ENCODE assay signal across 19 mouse cellular contexts in the genomic region with DNA sequence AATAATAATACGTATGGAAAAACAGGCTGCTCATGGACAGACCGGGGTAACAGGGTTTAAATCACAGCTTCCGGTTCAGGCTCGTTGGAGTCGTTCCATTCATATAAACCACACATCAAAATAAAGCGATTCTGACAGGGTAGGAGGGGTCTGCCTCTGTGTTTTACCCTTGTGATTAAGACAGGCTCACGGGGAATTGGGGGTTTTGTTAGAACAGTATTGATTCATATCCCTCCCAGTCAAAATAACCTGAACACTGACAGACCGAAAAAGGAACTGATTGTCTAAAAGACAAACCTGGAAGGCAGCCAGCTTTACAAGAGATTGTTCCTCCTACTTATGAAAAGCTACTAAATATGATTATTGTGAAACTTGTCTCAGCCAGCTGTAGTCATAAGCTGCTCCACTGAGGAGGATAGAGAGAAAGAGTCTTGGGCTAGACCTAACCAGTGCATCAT.
DNase-seq lines count a peak whose midpoint lies in the region; ATAC-seq and TF ChIP-seq lines count a peak whose summit lies in the region.
"Had no signal": no experiment of that assay in that cellular context is flagged by ENCODE, and none has a peak within 500 bp of the region (broad histone marks: within the 10 kb centered on the region; RNA-seq: fewer than 3 reads in every experiment).

No protein-coding gene starts in this region.

- no peaks in the 10 kb centered on the region for H3K27me3 ChIP-seq in forebrain, postnatal 0 days (ENCODE audit: insufficient read depth, low read length)
- H3K27me3 ChIP-seq in forebrain, embryonic 10.5 days (ENCODE audit: poor library complexity, severe bottlenecking): peaks cover 7% of the 10 kb centered on the region
- H3K27me3 ChIP-seq in lung, embryonic 16.5 days (ENCODE audit: control insufficient read depth, insufficient read depth, low read depth, low read length): no peaks in the 10 kb centered on the region
- peaks cover 7% of the 10 kb centered on the region; the same call in 1 of the 2 replicates for H3K27me3 ChIP-seq in embryonic facial prominence, embryonic 14.5 days (replicated peaks; ENCODE audit: control insufficient read depth, insufficient read depth, low read length)
- H3K27me3 ChIP-seq in splenic B cell, adult 2 months (ENCODE audit: control insufficient read depth, insufficient read depth, low read length, poor library complexity, severe bottlenecking): no peaks in the 10 kb centered on the region
- H3K27me3 ChIP-seq: neural tube, embryonic 12.5 days had no signal

- H3K9ac ChIP-seq in forebrain, postnatal 0 days: no peak overlapping the region
- no peak overlapping the region for H3K9ac ChIP-seq in lung, embryonic 16.5 days (ENCODE audit: low read length)
- no peak overlapping the region for H3K9ac ChIP-seq in embryonic facial prominence, embryonic 14.5 days (ENCODE audit: low read depth, low read length)
- H3K9ac ChIP-seq: embryonic facial prominence, embryonic 13.5 days; forebrain, embryonic 12.5 days; hindbrain, embryonic 13.5 days; neural tube, embryonic 12.5 days had no signal

- no peak overlapping the region for H3K4me2 ChIP-seq in forebrain, postnatal 0 days (ENCODE audit: low read depth)
- peak overlapping the region; percentile 32; the same call in 1 of the 2 replicates for H3K4me2 ChIP-seq in lung, embryonic 16.5 days (ENCODE audit: low read depth, low read length)
- H3K4me2 ChIP-seq in embryonic facial prominence, embryonic 14.5 days (ENCODE audit: low read depth, low read length): no peak overlapping the region
- H3K4me2 ChIP-seq: embryonic facial prominence, embryonic 13.5 days; forebrain, embryonic 12.5 days; hindbrain, embryonic 13.5 days; neural tube, embryonic 12.5 days had no signal

- peak; percentile 64; the same call in 1 of the 2 replicates for ATAC-seq in forebrain, postnatal 0 days
- peak; percentile 57; the same call in 1 of the 2 replicates for ATAC-seq in lung, embryonic 16.5 days (ENCODE audit: low read depth)
- peak; percentile 71 for ATAC-seq in embryonic facial prominence, embryonic 14.5 days (ENCODE audit: low read depth)
- ATAC-seq: intestine, postnatal 0 days had no signal

- no peak overlapping the region for H3K4me3 ChIP-seq in forebrain, postnatal 0 days (ENCODE audit: low read depth, low read length)
- no peak overlapping the region for H3K4me3 ChIP-seq in forebrain, embryonic 10.5 days
- no peak overlapping the region for H3K4me3 ChIP-seq in lung, embryonic 16.5 days (ENCODE audit: low read length)
- H3K4me3 ChIP-seq in embryonic facial prominence, embryonic 14.5 days (ENCODE audit: low read depth, low read length): no peak overlapping the region
- H3K4me3 ChIP-seq: embryonic facial prominence, embryonic 13.5 days; forebrain, embryonic 12.5 days; hindbrain, embryonic 13.5 days; megakaryocyte, embryonic 14.5 days; neural tube, embryonic 12.5 days had no signal

- H3K36me3 ChIP-seq in forebrain, postnatal 0 days (ENCODE audit: insufficient read depth): no peaks in the 10 kb centered on the region
- H3K36me3 ChIP-seq in forebrain, embryonic 10.5 days (replicated peaks): no peaks in the 10 kb centered on the region
- H3K36me3 ChIP-seq in lung, embryonic 16.5 days (ENCODE audit: control insufficient read depth, insufficient read depth, low read length): no peaks in the 10 kb centered on the region
- H3K36me3 ChIP-seq in embryonic facial prominence, embryonic 14.5 days (ENCODE audit: control insufficient read depth, insufficient read depth, low read length): no peaks in the 10 kb centered on the region
- H3K36me3 ChIP-seq in splenic B cell, adult 2 months (ENCODE audit: control insufficient read depth, insufficient read depth, low read length, poor library complexity, severe bottlenecking): no peaks in the 10 kb centered on the region
- H3K36me3 ChIP-seq: embryonic facial prominence, embryonic 13.5 days; forebrain, embryonic 12.5 days; hindbrain, embryonic 13.5 days; neural tube, embryonic 12.5 days had no signal

- peak; percentile 35 for DNase-seq in forebrain, postnatal 0 days
- DNase-seq in forebrain, embryonic 10.5 days (ENCODE audit: extremely low spot score, low spot score): no peak
- DNase-seq in lung, adult 18-20 months: no peak
- peak; percentile 81 for DNase-seq in embryonic facial prominence, embryonic 14.5 days (ENCODE audit: low spot score)
- peak; percentile 9 for DNase-seq in splenic B cell, adult 2 months (ENCODE audit: low read depth, low spot score)
- no peak for DNase-seq in left cerebral cortex, adult 11 months (ENCODE audit: low spot score)
- DNase-seq in cerebellum, postnatal 36 days: no peak
- DNase-seq: adrenal gland, postnatal 10 days; B cell, adult 2 months; cerebellum, adult 9-11 months; heart, postnatal 10 days; liver had no signal

- TF ChIP-seq CTCF in forebrain, postnatal 0 days (IDR thresholded peaks at IDR 0.05; ENCODE audit: low read depth): no peak

- no peak overlapping the region for H3K27ac ChIP-seq in forebrain, postnatal 0 days (ENCODE audit: low read depth, low read length)
- H3K27ac ChIP-seq in forebrain, embryonic 10.5 days: no peak overlapping the region
- no peak overlapping the region for H3K27ac ChIP-seq in lung, embryonic 16.5 days (ENCODE audit: low read length)
- no peak overlapping the region for H3K27ac ChIP-seq in embryonic facial prominence, embryonic 14.5 days (replicated peaks; ENCODE audit: low read depth, low read length)
- H3K27ac ChIP-seq: forebrain, embryonic 12.5 days; hindbrain, embryonic 13.5 days; neural tube, embryonic 12.5 days had no signal

- no peaks in the 10 kb centered on the region for H3K9me3 ChIP-seq in forebrain, postnatal 0 days (ENCODE audit: low read length)
- no peaks in the 10 kb centered on the region for H3K9me3 ChIP-seq in forebrain, embryonic 10.5 days
- H3K9me3 ChIP-seq in lung, embryonic 16.5 days (ENCODE audit: control insufficient read depth, low read length): no peaks in the 10 kb centered on the region
- H3K9me3 ChIP-seq in embryonic facial prominence, embryonic 14.5 days (ENCODE audit: control insufficient read depth, low read length): no peaks in the 10 kb centered on the region
- H3K9me3 ChIP-seq: embryonic facial prominence, embryonic 13.5 days; forebrain, embryonic 12.5 days; hindbrain, embryonic 13.5 days; megakaryocyte, embryonic 14.5 days; neural tube, embryonic 12.5 days had no signal

- whole genome bisulfite sequencing in forebrain, postnatal 0 days: 72% methylated on average over 8 of the region's 8 CpGs
- 89% methylated on average over 8 of the region's 8 CpGs for WGBS in forebrain, embryonic 10.5 days
- WGBS in lung, embryonic 16.5 days: 43% methylated on average over 8 of the region's 8 CpGs
- 33% methylated on average over 8 of the region's 8 CpGs for WGBS in embryonic facial prominence, embryonic 14.5 days

- no peaks in the 10 kb centered on the region for H3K4me1 ChIP-seq in forebrain, postnatal 0 days (ENCODE audit: insufficient read depth)
- H3K4me1 ChIP-seq in forebrain, embryonic 10.5 days: no peaks in the 10 kb centered on the region
- H3K4me1 ChIP-seq in lung, embryonic 16.5 days (replicated peaks; ENCODE audit: control insufficient read depth, insufficient read depth, low read length): peaks cover 7% of the 10 kb centered on the region; the same call in 1 of the 2 replicates
- H3K4me1 ChIP-seq in embryonic facial prominence, embryonic 14.5 days (ENCODE audit: control insufficient read depth, insufficient read depth, low read length): no peaks in the 10 kb centered on the region; the same call in 1 of the 2 replicates
- H3K4me1 ChIP-seq: forebrain, embryonic 12.5 days; hindbrain, embryonic 13.5 days; neural tube, embryonic 12.5 days had no signal

Comparison
In these comparisons a context has a peak if more than half of its experiments do, and no peak if none do; other contexts are left out.
1. DNase-seq: peak in forebrain, postnatal 0 days (single experiment), embryonic facial prominence, embryonic 14.5 days (single experiment) and splenic B cell, adult 2 months (single experiment); none in forebrain, embryonic 10.5 days (single experiment), lung, adult 18-20 months (0 of 2), left cerebral cortex, adult 11 months (single experiment) and cerebellum, postnatal 36 days (0 of 2).
2. Peak in every context shown above with its lines, with median percentiles within 50 percentile points of each other: ATAC-seq.